Mouse (Mus musculus) gastrocnemius, postnatal 36 days (tissue): ENCODE measurements at regions not wholly inside any gene's neighbourhood (a gene's known extent, or its start where the extent isn't known, plus 50 kb on each side); places are given as distances from the start of the nearest gene placed in this dataset.

Source experiments
- DNase-seq, 2 experiments: peaks; one replicate each; pipeline ENCODE4 v3.0.0; 2022
- intact Hi-C: fragments of 180-260 bp; cut with DNase I; formaldehyde crosslinking; loops from one replicate; pipeline ENCODE4 v1.15.1; 2025

GRCm38 (mm10) chr1:119143808-119144207 is 90.4 kb upstream of the Gli2 start:
- no peak for DNase-seq
- intact Hi-C loops = no loop called here

GRCm38 (mm10) chr1:119129039-119129438 is 75.6 kb upstream of the Gli2 start:
- DNase-seq = no peak
- intact Hi-C loops = no loop called here

GRCm38 (mm10) chr1:119125561-119125960 is 72.1 kb upstream of the Gli2 start:
- no peak for DNase-seq
- intact Hi-C loops = no loop called here

- intact Hi-C loops = no loop called here
- no peak for DNase-seq
These were observed 71.4 kb upstream of the Gli2 start for GRCm38 (mm10) chr1:119124798-119125197.

GRCm38 (mm10) chr1:119124063-119124462 is 70.6 kb upstream of the Gli2 start:
- no peak for DNase-seq
- intact Hi-C loops = no loop called here

GRCm38 (mm10) chr1:119123402-119123801 is 70.0 kb upstream of the Gli2 start:
- intact Hi-C loops = no loop called here
- no peak for DNase-seq

- intact Hi-C loops = no loop called here
- DNase-seq = no peak
These were observed 69.6 kb upstream of the Gli2 start for GRCm38 (mm10) chr1:119122975-119123374.

GRCm38 (mm10) chr1:119119863-119120569 is 66.6 kb upstream of the Gli2 start:
- intact Hi-C loops = no loop called here
- DNase-seq = no peak

- intact Hi-C loops = no loop called here
These were observed 61.8 kb upstream of the Gli2 start for GRCm38 (mm10) chr1:119115106-119115674.

GRCm38 (mm10) chr1:119108578-119108977 is 55.2 kb upstream of the Gli2 start:
- intact Hi-C loops = no loop called here
- no peak for DNase-seq

More at GRCm38 (mm10) chr1:119115106-119115674, 61.8 kb upstream of the Gli2 start:
- DNase-seq = no peak

- intact Hi-C loops = no loop called here
These were observed 53.0 kb upstream of the Gli2 start for GRCm38 (mm10) chr1:119106246-119106975.

More at GRCm38 (mm10) chr1:119106246-119106975, 53.0 kb upstream of the Gli2 start:
- no peak for DNase-seq
